Comparison of ENCODE assay signal across 9 mouse cellular contexts in the genomic region with DNA sequence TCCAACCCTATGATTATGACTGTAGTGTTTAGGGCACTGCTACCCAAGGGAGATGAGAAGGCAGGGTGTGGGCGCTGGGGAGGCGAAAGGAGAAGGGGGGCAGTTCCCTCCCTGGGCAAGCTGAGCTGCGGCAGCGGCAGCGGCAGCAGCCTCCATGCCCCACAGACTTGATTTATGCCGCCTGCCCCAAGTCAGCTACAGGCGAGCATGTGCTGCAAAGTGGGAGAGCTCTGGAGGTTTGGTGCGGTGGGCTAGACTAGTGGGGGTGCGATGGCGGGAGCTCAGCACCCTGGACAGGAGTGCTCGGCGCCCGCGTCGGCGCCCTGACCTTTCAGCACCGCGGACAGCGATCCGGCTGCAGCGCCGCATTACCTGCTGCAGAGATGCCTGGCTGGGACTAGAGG. TPM values are rescaled to one million over a fixed set of nuclear protein-coding genes. Genes with fewer than 3 reads are reported as not detected.
DNase-seq lines count a peak whose midpoint lies in the region; ATAC-seq and TF ChIP-seq lines count a peak whose summit lies in the region.
"Had no signal": no experiment of that assay in that cellular context is flagged by ENCODE, and none has a peak within 500 bp of the region (broad histone marks: within the 10 kb centered on the region; RNA-seq: fewer than 3 reads in every experiment).

No protein-coding gene starts in this region.

- ATAC-seq in common myeloid progenitor, adult 5-6 weeks (replicated peaks; ENCODE audit: low read depth, poor library complexity, severe bottlenecking) = peak; percentile 100
- ATAC-seq in hindbrain, postnatal 0 days = peak; percentile 71
- ATAC-seq in activated CD4-positive, CD25-positive, alpha-beta regulatory T cell, adult 4 months = no peak

- peak overlapping the region; percentile 77 for H3K4me3 ChIP-seq in hindbrain, postnatal 0 days (ENCODE audit: low read length)
- H3K4me3 ChIP-seq: liver, embryonic 15.5 days had no signal

- no peaks in the 10 kb centered on the region for H3K9me3 ChIP-seq in hindbrain, postnatal 0 days (ENCODE audit: low read length)
- H3K9me3 ChIP-seq: liver, embryonic 15.5 days had no signal

- DNase-seq in adrenal gland, adult (ENCODE audit: inconsistent age in 2 of 2, low spot score in 1 of 2) = peak; percentile 81 to 90
- DNase-seq in gastrocnemius, postnatal 14 days = peak; percentile 78
- DNase-seq in hindbrain, postnatal 0 days (ENCODE audit: low spot score) = peak; percentile 76
- DNase-seq in left cerebral cortex, adult 18-20 months (ENCODE audit: low spot score in 2 of 2) = peak; percentile 47 to 55
- DNase-seq in lung, postnatal 36 days = peak; percentile 74
- DNase-seq in right cerebral cortex, postnatal 10 days (ENCODE audit: low spot score in 2 of 2) = peak; percentile 67 to 72

- intact Hi-C loops in gastrocnemius, postnatal 14 days (cut with DNase I; ENCODE audit: low total_unique reads) = no loop called here

- under 1% methylated on average over 21 of the region's 22 CpGs for WGBS in hindbrain, postnatal 0 days

- H3K4me2 ChIP-seq in hindbrain, postnatal 0 days (ENCODE audit: low read depth, low read length) = peak overlapping the region; percentile 66
- H3K4me2 ChIP-seq: liver, embryonic 15.5 days had no signal

- no peaks in the 10 kb centered on the region for H3K36me3 ChIP-seq in hindbrain, postnatal 0 days (ENCODE audit: insufficient read depth, low read length)
- H3K36me3 ChIP-seq: liver, embryonic 15.5 days had no signal

- TF ChIP-seq CTCF in hindbrain, postnatal 0 days (IDR thresholded peaks at IDR 0.05; ENCODE audit: low read depth) = no peak

- no peaks in the 10 kb centered on the region for H3K27me3 ChIP-seq in hindbrain, postnatal 0 days (ENCODE audit: insufficient read depth, low read length)

- peak overlapping the region; percentile 84 for H3K27ac ChIP-seq in hindbrain, postnatal 0 days
- H3K27ac ChIP-seq: liver, embryonic 15.5 days had no signal

- H3K4me1 ChIP-seq in hindbrain, postnatal 0 days (ENCODE audit: insufficient read depth, low read length) = no peaks in the 10 kb centered on the region
- H3K4me1 ChIP-seq: liver, embryonic 15.5 days had no signal

- H3K9ac ChIP-seq in hindbrain, postnatal 0 days (replicated peaks; ENCODE audit: low read length) = peak overlapping the region; percentile 62
- H3K9ac ChIP-seq: liver, embryonic 15.5 days had no signal

RNA-seq across cellular contexts. Expression of a gene that starts 0.8 kb away (rescaled TPM):
- total RNA-seq in common myeloid progenitor, adult 5-6 weeks (2017) = not detected in 2 replicates
- total RNA-seq in gastrocnemius, postnatal 14 days (2021) = under 1 TPM in 1 of 2 experiments, not detected in 1; 0.31 TPM
- 227 and 265 TPM in 2 replicates for total RNA-seq in hindbrain, postnatal 0 days (2014; rRNA removed)
- 312 and 341 TPM in 2 replicates for polyA plus RNA-seq in hindbrain, postnatal 0 days (2015; fragmentation: Nextera tagmentation; extraction: Ambion mirVana)
- 1,000 to 10,000 TPM; 3,274 to 3,529 TPM for total RNA-seq in left cerebral cortex, adult 18-20 months (2021)
- polyA plus RNA-seq in activated CD4-positive, CD25-positive, alpha-beta regulatory T cell, adult 4 months (2017; shearing (Covaris generic)) = under 1 TPM in 1 of 2 experiments, not detected in 1; 0.26 TPM

Comparison
In these comparisons a context has a peak if more than half of its experiments do, and no peak if none do; other contexts are left out.
1. RNA of a gene that starts 0.8 kb away (total RNA-seq): 3,274 to 3,529 TPM in left cerebral cortex, adult 18-20 months and 227 to 265 TPM in hindbrain, postnatal 0 days; 0.31 TPM in gastrocnemius, postnatal 14 days and not detected in common myeloid progenitor, adult 5-6 weeks; every median in the first group is over 100 times any median in the second.
2. Peak in every context shown above with its lines, with median percentiles within 50 percentile points of each other: DNase-seq.